Mouse (Mus musculus) limb, embryonic 15.5 days (tissue): Measurements from ENCODE around the gene Synm. TPM values are rescaled to one million over a fixed set of nuclear protein-coding genes. Genes with fewer than 3 reads are reported as not detected.
A peak's percentile ranks its signal among the peaks of the same experiment; 100 is the strongest.

ENCODE experiments used
- ATAC-seq: fragments of 200-750 bp; cut with Nextera tagmentation; 2 replicates; pipeline ENCODE4 v1.8.0; 2017; ENCODE audit warnings: low read depth, moderate TSS enrichment; ENCODE audit not compliant: insufficient number of reproducible peaks, low FRiP score, low TSS enrichment
- H3K27ac ChIP-seq: fragments of 300-500 bp; sonication (generic); 2 replicates; pipeline ENCODE4 v1.5.1; 2015; ENCODE audit warnings: moderate library complexity, mild to moderate bottlenecking, inconsistent platforms
- H3K27me3 ChIP-seq: fragments of 300-500 bp; sonication (generic); 2 replicates; pipeline ENCODE4 v1.6.1; 2015; ENCODE audit warnings: inconsistent platforms
- H3K36me3 ChIP-seq: fragments of 300-500 bp; sonication (generic); 2 replicates; pipeline ENCODE4 v1.6.1; 2015; ENCODE audit warnings: inconsistent platforms
- H3K4me1 ChIP-seq: fragments of 300-500 bp; sonication (generic); 2 replicates; pipeline ENCODE4 v1.6.1; 2015; ENCODE audit warnings: inconsistent platforms
- H3K4me2 ChIP-seq: fragments of 300-500 bp; sonication (generic); 2 replicates; pipeline ENCODE4 v1.6.1; 2015; ENCODE audit warnings: mild to moderate bottlenecking, inconsistent platforms
- H3K4me3 ChIP-seq: fragments of 300-500 bp; sonication (generic); 2 replicates; pipeline ENCODE4 v1.5.1; 2015; ENCODE audit warnings: mild to moderate bottlenecking, inconsistent platforms
- H3K9ac ChIP-seq: fragments of 300-500 bp; sonication (generic); 2 replicates; pipeline ENCODE4 v1.6.1; 2015; ENCODE audit warnings: inconsistent platforms
- H3K9me3 ChIP-seq: fragments of 300-500 bp; sonication (generic); 2 replicates; pipeline ENCODE4 v1.6.1; 2016; ENCODE audit warnings: inconsistent platforms
- WGBS: fragments of 180-500 bp; shearing (Covaris S2); methylation state at CpG from one replicate; pipeline ENCODE4 v1.1.7; 2015; 5-methylcytosine and 5-hydroxymethylcytosine counted together
- polyA plus RNA-seq: library from polyadenylated mRNA; unstranded; fragments of >200 nt; fragmentation: Nextera tagmentation; extraction: Ambion mirVana; gene quantifications from 2 replicates; pipeline ENCODE4 v1.2.1, GENCODE M21; 2015

Gene Synm
- polyA plus RNA-seq, 1 experiment from 2014 or later: 1.8 TPM

GRCm38 (mm10) chr7:67776636-67777305, 17.2 kb upstream of the Synm start:
- no peaks in the 10 kb centered on the region for H3K36me3 ChIP-seq
- H3K9ac ChIP-seq: no peak overlapping the region
- H3K4me1 ChIP-seq: no peaks in the 10 kb centered on the region
- 55% methylated on average over 12 of the region's 12 CpGs for WGBS
- H3K4me3 ChIP-seq: no peak overlapping the region
- H3K27me3 ChIP-seq: no peaks in the 10 kb centered on the region
- ATAC-seq: no peak
- no peak overlapping the region for H3K4me2 ChIP-seq
- H3K9me3 ChIP-seq: no peaks in the 10 kb centered on the region
- H3K27ac ChIP-seq: no peak overlapping the region

- no peak for ATAC-seq
These were observed 16.1 kb upstream of the Synm start for GRCm38 (mm10) chr7:67775623-67776022.

GRCm38 (mm10) chr7:67772231-67772630, 12.7 kb upstream of the Synm start:
- Histone ChIP-seq H3K27me3 (no peaks in the 10 kb centered on the region), H3K4me2 (no peak overlapping the region), H3K9ac (no peak overlapping the region), H3K4me3 (no peak overlapping the region), H3K27ac (no peak overlapping the region), H3K4me1 (no peaks in the 10 kb centered on the region), H3K36me3 (no peaks in the 10 kb centered on the region), H3K9me3 (no peaks in the 10 kb centered on the region)
- ATAC-seq: no peak
- 79% methylated on average over 9 of the region's 9 CpGs for WGBS

More at GRCm38 (mm10) chr7:67775623-67776022, 16.1 kb upstream of the Synm start:
- Histone ChIP-seq H3K4me3 (no peak overlapping the region), H3K36me3 (no peaks in the 10 kb centered on the region), H3K9ac (no peak overlapping the region), H3K4me1 (no peaks in the 10 kb centered on the region), H3K27me3 (no peaks in the 10 kb centered on the region), H3K4me2 (no peak overlapping the region), H3K27ac (no peak overlapping the region), H3K9me3 (no peaks in the 10 kb centered on the region)
- 62% methylated on average over 3 of the region's 3 CpGs for whole genome bisulfite sequencing

- no peaks in the 10 kb centered on the region for H3K9me3 ChIP-seq
- H3K4me3 ChIP-seq: no peak overlapping the region
- WGBS: 87% methylated on average over 5 of the region's 5 CpGs
- no peak overlapping the region for H3K27ac ChIP-seq
- H3K9ac ChIP-seq: no peak overlapping the region
- no peaks in the 10 kb centered on the region for H3K36me3 ChIP-seq
- no peaks in the 10 kb centered on the region for H3K4me1 ChIP-seq
- no peaks in the 10 kb centered on the region for H3K27me3 ChIP-seq
- no peak for ATAC-seq
- H3K4me2 ChIP-seq: no peak overlapping the region
These were observed 9.9 kb upstream of the Synm start for GRCm38 (mm10) chr7:67769487-67769886.

GRCm38 (mm10) chr7:67768125-67768524, 8.6 kb upstream of the Synm start:
- Histone ChIP-seq H3K27me3 (no peaks in the 10 kb centered on the region), H3K9ac (no peak overlapping the region), H3K4me2 (no peak overlapping the region), H3K27ac (no peak overlapping the region), H3K9me3 (no peaks in the 10 kb centered on the region), H3K4me3 (no peak overlapping the region), H3K36me3 (no peaks in the 10 kb centered on the region), H3K4me1 (no peaks in the 10 kb centered on the region)
- 86% methylated on average over 3 of the region's 3 CpGs for WGBS
- ATAC-seq: no peak

GRCm38 (mm10) chr7:67763625-67764024, 4.1 kb upstream of the Synm start:
- Histone ChIP-seq H3K27me3 (peaks cover 16% of the 10 kb centered on the region), H3K4me1 (peaks cover 13% of the 10 kb centered on the region), H3K9me3 (no peaks in the 10 kb centered on the region), H3K4me3 (no peak overlapping the region), H3K27ac (no peak overlapping the region), H3K36me3 (no peaks in the 10 kb centered on the region), H3K9ac (no peak overlapping the region), H3K4me2 (no peak overlapping the region)
- no peak for ATAC-seq
- WGBS: 52% methylated on average over 3 of the region's 3 CpGs

GRCm38 (mm10) chr7:67758858-67759628, 499 bp downstream of the Synm start:
- Histone ChIP-seq H3K9me3 (no peaks in the 10 kb centered on the region), H3K4me2 (peak overlapping the region; percentile 97), H3K27ac (peak overlapping the region; percentile 47; the same call in 1 of the 2 replicates), H3K9ac (peak overlapping the region; percentile 18; the same call in 1 of the 2 replicates), H3K4me3 (peak overlapping the region; percentile 60), H3K27me3 (peaks cover 28% of the 10 kb centered on the region), H3K4me1 (peaks cover 22% of the 10 kb centered on the region), H3K36me3 (no peaks in the 10 kb centered on the region)
- ATAC-seq: peak; percentile 62
- under 1% methylated on average over 91 of the region's 92 CpGs for WGBS

- Histone ChIP-seq H3K9me3 (no peaks in the 10 kb centered on the region), H3K9ac (no peak overlapping the region), H3K27ac (no peak overlapping the region), H3K4me2 (peak overlapping the region; percentile 97), H3K36me3 (no peaks in the 10 kb centered on the region), H3K4me1 (peaks cover 22% of the 10 kb centered on the region), H3K4me3 (peak overlapping the region; percentile 60), H3K27me3 (peaks cover 28% of the 10 kb centered on the region)
- no peak for ATAC-seq
- WGBS: 2% methylated on average over 19 of the region's 19 CpGs
These were observed 1.1 kb downstream of the Synm start for GRCm38 (mm10) chr7:67758506-67758857.

GRCm38 (mm10) chr7:67756636-67757035, 2.9 kb downstream of the Synm start:
- Histone ChIP-seq H3K9me3 (no peaks in the 10 kb centered on the region), H3K9ac (no peak overlapping the region), H3K4me2 (no peak overlapping the region), H3K4me3 (no peak overlapping the region), H3K27ac (no peak overlapping the region), H3K27me3 (peaks cover 28% of the 10 kb centered on the region), H3K36me3 (no peaks in the 10 kb centered on the region), H3K4me1 (peaks cover 22% of the 10 kb centered on the region)
- WGBS: 84% methylated on average over 5 of the region's 5 CpGs
- no peak for ATAC-seq

GRCm38 (mm10) chr7:67755366-67755765, 4.2 kb downstream of the Synm start:
- H3K4me2 ChIP-seq: no peak overlapping the region
- peaks cover 17% of the 10 kb centered on the region for H3K27me3 ChIP-seq
- no peak overlapping the region for H3K27ac ChIP-seq
- no peak for ATAC-seq
- H3K9me3 ChIP-seq: no peaks in the 10 kb centered on the region
- H3K4me3 ChIP-seq: no peak overlapping the region
- peaks cover 22% of the 10 kb centered on the region for H3K4me1 ChIP-seq
- no peak overlapping the region for H3K9ac ChIP-seq
- no peaks in the 10 kb centered on the region for H3K36me3 ChIP-seq
- 86% methylated on average over 7 of the region's 7 CpGs for WGBS

- Histone ChIP-seq H3K9me3 (no peaks in the 10 kb centered on the region), H3K27ac (peak overlapping the region; percentile 54; the same call in 1 of the 2 replicates), H3K4me2 (no peak overlapping the region), H3K9ac (no peak overlapping the region), H3K27me3 (peaks cover 15% of the 10 kb centered on the region), H3K36me3 (no peaks in the 10 kb centered on the region), H3K4me3 (no peak overlapping the region), H3K4me1 (peaks cover 23% of the 10 kb centered on the region)
- no peak for ATAC-seq
- WGBS: 52% methylated on average over 11 of the region's 11 CpGs
These were observed 4.9 kb downstream of the Synm start for GRCm38 (mm10) chr7:67754606-67755005.

GRCm38 (mm10) chr7:67749441-67750239, 9.9 kb downstream of the Synm start:
- Histone ChIP-seq H3K4me1 (peaks cover 19% of the 10 kb centered on the region), H3K36me3 (no peaks in the 10 kb centered on the region)

More at GRCm38 (mm10) chr7:67749441-67750239, 9.9 kb downstream of the Synm start:
- H3K27me3 ChIP-seq: no peaks in the 10 kb centered on the region
- no peak overlapping the region for H3K9ac ChIP-seq
- ATAC-seq: no peak
- H3K4me2 ChIP-seq: no peak overlapping the region
- H3K9me3 ChIP-seq: no peaks in the 10 kb centered on the region
- H3K27ac ChIP-seq: no peak overlapping the region
- WGBS: 67% methylated on average over 4 of the region's 4 CpGs
- no peak overlapping the region for H3K4me3 ChIP-seq
